Mouse (Mus musculus): Measurements from ENCODE around the gene Taf10. TPM values are rescaled to one million over a fixed set of nuclear protein-coding genes. Genes with fewer than 3 reads are reported as not detected.

The Taf10 gene
- 139 and 167 TPM in 2 replicates for polyA plus RNA-seq (2015; fragmentation: Nextera tagmentation; extraction: Ambion mirVana)

DNA sequence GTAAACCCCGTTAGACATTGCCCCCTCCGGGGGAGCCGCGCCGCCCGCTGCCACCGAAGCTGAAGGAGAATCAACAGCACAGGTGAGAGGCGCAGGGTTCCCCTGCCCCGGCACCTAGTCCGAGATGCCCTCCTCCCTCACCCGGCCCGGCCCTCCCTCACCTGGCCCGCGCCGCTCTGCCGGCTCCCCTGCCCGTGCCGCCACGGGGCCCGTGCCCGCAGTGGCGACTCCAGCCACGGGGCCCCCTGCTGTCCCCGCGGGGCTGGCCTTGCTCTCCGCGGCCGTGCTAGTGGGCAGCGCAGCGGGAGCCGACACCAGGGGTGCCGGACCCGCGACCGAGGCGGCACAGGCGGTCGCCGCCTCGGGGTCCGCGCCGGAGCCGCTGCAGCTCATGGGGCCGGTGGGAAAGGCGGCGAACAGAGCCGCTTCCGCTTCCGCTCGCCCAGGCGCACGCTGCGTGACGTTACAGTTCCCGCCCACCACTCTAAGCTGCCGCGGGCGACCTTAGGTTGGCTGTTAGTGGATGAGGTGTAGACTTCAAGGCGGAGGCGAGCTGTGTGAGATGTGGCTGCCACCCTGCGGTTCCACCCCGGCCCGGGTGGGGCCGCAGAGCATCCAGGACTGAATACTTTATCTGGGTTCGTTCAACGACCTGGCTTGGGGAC, at the start of gene Taf10:
Gene Taf10 (minus strand): TSS at position 436 of the 665 bp plus-strand sequence.
- Histone ChIP-seq H3K4me3 (replicated peaks; ENCODE audit: low read depth, low read length) (peak within 1 kb of the TSS; percentile 83), H3K9me3 (replicated peaks; ENCODE audit: low read length) (no peaks in the 10 kb centered on the region), H3K9ac (ENCODE audit: low read depth, low read length) (peak within 1 kb of the TSS; percentile 90), H3K4me2 (ENCODE audit: low read length) (peak within 1 kb of the TSS; percentile 94), H3K27me3 (ENCODE audit: insufficient read depth, low read length) (no peaks in the 10 kb centered on the region), H3K36me3 (ENCODE audit: insufficient read depth, low read length) (peaks cover 30% of the 10 kb centered on the region), H3K4me1 (replicated peaks; ENCODE audit: insufficient read depth, low read length) (no peaks in the 10 kb centered on the region; the same call in 1 of the 2 replicates), H3K27ac (peak within 1 kb of the TSS; percentile 87)
- peak; percentile 52 for TF ChIP-seq CTCF (IDR thresholded peaks at IDR 0.05; ENCODE audit: low read depth)
- ATAC-seq (replicated peaks; ENCODE audit: low FRiP score, low read depth) (peak; percentile 97), DNase-seq (ENCODE audit: low spot score) (peak; percentile 96)
- WGBS: under 1% methylated on average over 64 of the region's 67 CpGs

DNA sequence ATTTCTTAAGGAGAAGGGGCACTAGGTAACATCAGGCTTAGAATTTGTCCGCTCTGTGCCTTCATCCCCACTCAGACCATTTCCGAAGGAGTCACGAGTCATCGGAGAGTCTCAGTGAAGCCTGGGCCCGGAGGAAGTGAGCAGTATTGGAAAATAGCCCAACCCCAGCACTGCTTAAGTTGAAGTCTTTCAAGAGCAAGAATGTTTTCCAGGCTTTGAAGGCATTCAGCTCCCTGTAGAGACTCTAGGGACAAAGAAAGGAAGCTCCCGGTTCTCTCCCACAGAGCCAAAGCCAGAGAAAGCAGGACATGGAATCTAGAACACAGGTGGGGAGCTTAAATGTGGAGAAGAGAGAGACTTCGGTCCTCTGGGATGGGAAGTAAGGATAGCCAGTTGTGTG, 49.5 kb upstream of the Taf10 start:
- Histone ChIP-seq H3K4me2 (ENCODE audit: low read length) (no peak overlapping the region), H3K9me3 (replicated peaks; ENCODE audit: low read length) (no peaks in the 10 kb centered on the region), H3K4me3 (replicated peaks; ENCODE audit: low read depth, low read length) (no peak overlapping the region), H3K9ac (ENCODE audit: low read depth, low read length) (no peak overlapping the region), H3K27ac (no peak overlapping the region), H3K4me1 (replicated peaks; ENCODE audit: insufficient read depth, low read length) (no peaks in the 10 kb centered on the region), H3K27me3 (ENCODE audit: insufficient read depth, low read length) (no peaks in the 10 kb centered on the region), H3K36me3 (ENCODE audit: insufficient read depth, low read length) (no peaks in the 10 kb centered on the region)
- TF ChIP-seq CTCF (IDR thresholded peaks at IDR 0.05; ENCODE audit: low read depth): no peak
- 75% methylated on average over 7 of the region's 7 CpGs for WGBS
- ATAC-seq (replicated peaks; ENCODE audit: low FRiP score, low read depth): no peak
- DNase-seq (ENCODE audit: low spot score): no peak

DNA sequence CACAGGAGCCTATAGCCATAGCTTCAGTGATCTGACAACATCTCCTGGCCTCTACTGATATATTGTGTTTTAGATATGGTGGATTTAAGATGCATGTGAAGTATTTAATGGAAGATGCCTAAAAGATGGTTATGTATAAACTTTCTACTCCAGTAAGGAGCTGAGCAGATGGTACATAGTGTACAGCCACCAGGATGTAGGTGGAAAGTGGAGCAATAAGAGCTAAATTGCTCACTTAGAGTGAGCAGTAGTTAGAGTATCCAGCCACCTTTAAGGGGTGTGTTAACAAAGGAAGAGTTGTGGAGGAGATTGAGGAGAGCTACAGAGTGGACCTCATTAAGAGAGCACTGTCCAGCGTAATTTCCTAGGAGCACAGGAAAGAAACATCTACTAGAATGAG, 47.0 kb upstream of the Taf10 start:
- TF ChIP-seq CTCF (IDR thresholded peaks at IDR 0.05; ENCODE audit: low read depth): no peak
- Histone ChIP-seq H3K27ac (no peak overlapping the region), H3K4me2 (ENCODE audit: low read length) (no peak overlapping the region), H3K9me3 (replicated peaks; ENCODE audit: low read length) (no peaks in the 10 kb centered on the region), H3K4me1 (replicated peaks; ENCODE audit: insufficient read depth, low read length) (peaks cover 7% of the 10 kb centered on the region), H3K4me3 (replicated peaks; ENCODE audit: low read depth, low read length) (no peak overlapping the region), H3K36me3 (ENCODE audit: insufficient read depth, low read length) (no peaks in the 10 kb centered on the region), H3K9ac (ENCODE audit: low read depth, low read length) (no peak overlapping the region), H3K27me3 (ENCODE audit: insufficient read depth, low read length) (no peaks in the 10 kb centered on the region)
- DNase-seq (ENCODE audit: low spot score): no peak
- no peak for ATAC-seq (replicated peaks; ENCODE audit: low FRiP score, low read depth)
- WGBS: 63% methylated on average over 1 of the region's 1 CpGs

DNA sequence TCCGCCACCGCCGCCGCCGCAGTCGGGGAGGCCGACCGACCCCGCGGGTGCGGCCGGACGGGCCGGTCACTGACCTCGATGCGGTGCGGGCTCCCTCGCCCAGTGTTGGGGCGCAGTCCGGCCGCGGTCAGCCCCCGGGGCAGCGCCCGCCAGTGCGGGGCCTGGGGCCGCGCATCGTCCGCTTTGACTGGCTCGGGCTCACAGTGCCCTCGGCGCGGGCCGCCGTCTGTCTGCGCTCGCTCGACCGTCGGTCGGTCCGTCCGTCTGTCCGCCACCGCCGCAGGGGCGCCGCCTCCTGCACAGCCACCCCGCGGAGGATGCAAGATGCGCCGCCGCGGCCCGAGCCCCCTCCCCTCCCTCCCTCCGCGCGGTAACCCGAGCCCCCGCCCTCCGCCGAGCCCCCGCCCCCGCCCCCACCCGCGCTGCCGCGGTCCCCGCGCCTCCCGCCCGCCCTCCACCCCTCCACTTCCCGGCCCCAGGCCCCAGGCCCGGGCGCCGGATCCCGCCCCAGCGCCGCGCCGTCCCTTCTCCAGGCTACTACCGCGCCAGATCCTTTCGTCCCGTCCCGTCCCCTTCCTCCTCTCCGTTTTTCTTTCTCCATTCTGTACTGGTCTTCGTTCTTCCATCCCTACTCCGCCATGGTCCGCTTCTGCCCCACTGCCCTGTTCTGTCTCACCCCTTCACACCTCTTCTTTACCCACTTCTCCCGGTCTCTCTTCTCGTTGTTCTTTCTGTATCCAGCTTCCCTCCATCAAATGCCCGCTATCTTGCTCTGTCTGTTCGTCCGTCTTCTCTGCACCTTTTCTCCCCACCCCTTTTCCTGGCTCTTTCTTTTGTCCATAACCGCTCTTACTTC, 43.4 kb upstream of the Taf10 start, which contains the start of gene Dchs1:
Gene Dchs1 (minus strand): TSS at position 370 of the 856 bp plus-strand sequence.
- under 1% methylated on average over 45 of the region's 97 CpGs for WGBS
- no peaks in the 10 kb centered on the region for H3K36me3 ChIP-seq (ENCODE audit: insufficient read depth, low read length)
- no peak for TF ChIP-seq CTCF (IDR thresholded peaks at IDR 0.05; ENCODE audit: low read depth)
- H3K4me2 ChIP-seq (ENCODE audit: low read length): peak within 1 kb of the TSS; percentile 72
- H3K4me3 ChIP-seq (replicated peaks; ENCODE audit: low read depth, low read length): peak within 1 kb of the TSS; percentile 84
- H3K27ac ChIP-seq: peak within 1 kb of the TSS; percentile 82
- peak within 1 kb of the TSS; percentile 90 for H3K9ac ChIP-seq (ENCODE audit: low read depth, low read length)
- H3K9me3 ChIP-seq (replicated peaks; ENCODE audit: low read length): no peaks in the 10 kb centered on the region
- peak; percentile 62 for DNase-seq (ENCODE audit: low spot score)
- H3K4me1 ChIP-seq (replicated peaks; ENCODE audit: insufficient read depth, low read length): peaks cover 12% of the 10 kb centered on the region
- H3K27me3 ChIP-seq (ENCODE audit: insufficient read depth, low read length): no peaks in the 10 kb centered on the region
- ATAC-seq (replicated peaks; ENCODE audit: low FRiP score, low read depth): peak; percentile 67

DNA sequence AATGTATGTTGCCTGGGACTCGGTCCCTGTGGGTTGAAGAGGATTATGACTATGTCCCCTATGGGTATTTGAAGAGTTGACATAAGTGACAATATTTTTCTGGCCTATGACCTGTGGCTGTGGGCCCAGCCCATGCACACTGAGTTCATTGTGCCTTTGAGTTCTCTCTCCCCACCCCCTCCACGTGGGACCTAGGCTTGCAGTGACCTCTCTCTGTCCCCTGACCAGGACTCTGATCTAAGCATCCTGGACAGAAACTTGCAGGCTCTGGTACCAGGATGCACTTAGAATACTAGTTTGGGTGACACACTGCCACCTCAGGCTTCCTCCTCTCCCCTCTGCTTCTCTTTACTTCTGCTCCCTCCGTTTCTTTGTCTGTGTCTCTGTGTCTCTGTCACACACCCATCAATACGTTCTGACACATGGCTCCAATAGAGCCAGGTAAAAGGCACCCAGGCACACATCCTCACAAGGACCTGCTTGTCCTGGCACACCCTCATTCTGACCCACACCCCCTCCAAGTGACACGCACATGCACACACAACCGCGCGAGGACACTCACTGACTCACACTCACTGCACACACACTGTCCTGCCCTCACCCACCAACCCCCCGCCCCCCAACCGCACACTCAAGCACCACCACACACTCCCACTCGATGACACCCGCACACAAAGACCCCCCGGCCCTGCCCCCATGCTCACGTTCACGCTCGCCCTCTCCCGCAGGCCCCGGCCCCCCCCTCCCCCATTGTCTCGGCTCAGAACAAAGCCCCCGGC, 42.5 kb upstream of the Taf10 start:
- Histone ChIP-seq H3K4me3 (replicated peaks; ENCODE audit: low read depth, low read length) (peak overlapping the region; percentile 84), H3K4me1 (replicated peaks; ENCODE audit: insufficient read depth, low read length) (peaks cover 12% of the 10 kb centered on the region), H3K36me3 (ENCODE audit: insufficient read depth, low read length) (0 out of 2 replicates have a peak, but pooled peaks cover 2% of the 10 kb centered on the region), H3K9ac (ENCODE audit: low read depth, low read length) (peak overlapping the region; percentile 90), H3K27me3 (ENCODE audit: insufficient read depth, low read length) (no peaks in the 10 kb centered on the region), H3K4me2 (ENCODE audit: low read length) (peak overlapping the region; percentile 72), H3K9me3 (replicated peaks; ENCODE audit: low read length) (no peaks in the 10 kb centered on the region), H3K27ac (peak overlapping the region; percentile 82)
- 4% methylated on average over 20 of the region's 20 CpGs for WGBS
- TF ChIP-seq CTCF (IDR thresholded peaks at IDR 0.05; ENCODE audit: low read depth): no peak
- DNase-seq (ENCODE audit: low spot score) (no peak), ATAC-seq (replicated peaks; ENCODE audit: low FRiP score, low read depth) (peak; percentile 48; the same call in 1 of the 2 replicates)

Data from kidney, postnatal 0 days (tissue).